Mouse (Mus musculus) heart, embryonic 16.5 days (tissue): ENCODE data around the gene Hes1. TPM values are rescaled to one million over a fixed set of nuclear protein-coding genes. Genes with fewer than 3 reads are reported as not detected.

ENCODE experiments used
- ATAC-seq: fragments of 200-750 bp; cut with Nextera tagmentation; replicated peaks from 2 replicates; pipeline ENCODE4 v1.8.0; 2017; ENCODE audit warnings: moderate number of reproducible peaks; ENCODE audit not compliant: insufficient read depth, low FRiP score; ENCODE audit errors: extremely low read depth
- H3K27ac ChIP-seq: fragments of 300-500 bp; sonication (generic); 2 replicates; pipeline ENCODE4 v1.5.1; 2014; ENCODE audit warnings: mild to moderate bottlenecking, low read length, control low read depth, moderate library complexity
- H3K27me3 ChIP-seq: fragments of 300-500 bp; sonication (generic); 2 replicates; pipeline ENCODE4 v1.6.1; 2014; ENCODE audit warnings: low read length, mixed read lengths; ENCODE audit not compliant: control insufficient read depth, insufficient read depth
- H3K36me3 ChIP-seq: fragments of 300-500 bp; sonication (generic); 2 replicates; pipeline ENCODE4 v1.6.1; 2014; ENCODE audit not compliant: control insufficient read depth, insufficient read depth
- H3K4me1 ChIP-seq: fragments of 300-500 bp; sonication (generic); 2 replicates; pipeline ENCODE4 v1.6.1; 2014; ENCODE audit warnings: low read length, mixed read lengths; ENCODE audit not compliant: control insufficient read depth, insufficient read depth
- H3K4me2 ChIP-seq: fragments of 300-500 bp; sonication (generic); 2 replicates; pipeline ENCODE4 v1.6.1; 2014; ENCODE audit warnings: low read depth, mild to moderate bottlenecking, control low read depth, low read length
- H3K4me3 ChIP-seq: fragments of 300-500 bp; sonication (generic); 2 replicates; pipeline ENCODE4 v1.5.1; 2014; ENCODE audit warnings: mild to moderate bottlenecking, control low read depth, low read length
- H3K9ac ChIP-seq: fragments of 300-500 bp; sonication (generic); 2 replicates; pipeline ENCODE4 v1.6.1; 2014; ENCODE audit warnings: low read length, control low read depth
- H3K9me3 ChIP-seq: fragments of 300-500 bp; sonication (generic); replicated peaks from 2 replicates; pipeline ENCODE4 v1.6.1; 2016; ENCODE audit warnings: low read length; ENCODE audit not compliant: control insufficient read depth
- WGBS: fragments of 180-500 bp; shearing (Covaris S2); extraction: QIAGEN DNeasy Blood & Tissue Kit; methylation state at CpG from one replicate; pipeline ENCODE4 v1.1.7; 2014; 5-methylcytosine and 5-hydroxymethylcytosine counted together
- polyA plus RNA-seq: library from polyadenylated mRNA; unstranded; fragments of >200 nt; fragmentation: Nextera tagmentation; extraction: Ambion mirVana; gene quantifications from 2 replicates; pipeline ENCODE4 v1.2.1, GENCODE M21; 2015

Hes1 gene
- polyA plus RNA-seq, 1 experiment from 2014 or later = 23.8 TPM

DNA sequence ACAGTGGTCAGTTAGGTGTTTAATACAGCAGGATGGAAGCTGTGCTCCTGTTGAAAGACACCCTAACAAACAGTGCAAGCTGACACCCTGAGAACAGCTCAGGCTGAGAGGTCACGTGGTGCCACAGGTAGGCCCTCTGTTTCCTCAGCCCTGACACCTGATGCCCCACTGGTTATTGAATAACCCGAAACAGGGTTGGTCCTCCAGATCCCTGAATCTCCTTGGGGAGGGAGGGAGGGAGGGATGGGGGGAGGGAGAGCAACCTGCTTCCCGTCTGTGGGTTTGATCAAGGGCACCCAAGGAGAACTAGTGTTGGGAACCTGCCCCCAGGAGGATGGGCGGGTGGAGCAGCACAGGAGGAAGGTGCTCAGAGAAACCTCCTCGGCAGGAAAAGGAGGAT lies 18.6 kb upstream of the Hes1 start:
- 58% methylated on average over 5 of the region's 5 CpGs for whole genome bisulfite sequencing
- no peaks in the 10 kb centered on the region for H3K36me3 ChIP-seq
- no peaks in the 10 kb centered on the region for H3K27me3 ChIP-seq
- no peaks in the 10 kb centered on the region for H3K9me3 ChIP-seq
- ATAC-seq = no peak
- H3K4me1 ChIP-seq = no peaks in the 10 kb centered on the region
- H3K9ac ChIP-seq = no peak overlapping the region
- no peak overlapping the region for H3K27ac ChIP-seq
- no peak overlapping the region for H3K4me2 ChIP-seq
- H3K4me3 ChIP-seq = no peak overlapping the region

DNA sequence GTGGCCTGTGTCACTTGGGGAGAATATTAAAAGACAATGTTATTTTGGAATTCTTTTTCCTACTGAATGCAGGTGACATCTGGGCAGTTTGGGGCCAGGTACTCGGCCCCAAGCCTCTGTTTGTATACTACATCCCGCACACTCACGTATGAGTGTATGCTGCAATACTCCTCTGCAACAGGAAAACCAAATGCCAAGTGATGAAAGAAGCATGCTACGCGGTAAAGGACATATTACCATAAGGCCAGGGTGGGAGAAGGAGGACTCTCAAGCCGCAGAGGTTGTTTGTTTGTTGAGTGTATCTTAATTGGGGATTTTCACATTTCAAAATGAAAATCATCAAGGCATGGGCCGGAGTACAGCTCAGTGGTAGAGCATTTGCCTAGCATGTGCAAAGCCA lies 17.2 kb upstream of the Hes1 start:
- Histone ChIP-seq H3K27me3 (no peaks in the 10 kb centered on the region), H3K4me2 (no peak overlapping the region), H3K9ac (no peak overlapping the region), H3K27ac (no peak overlapping the region), H3K36me3 (no peaks in the 10 kb centered on the region), H3K4me1 (no peaks in the 10 kb centered on the region), H3K4me3 (no peak overlapping the region), H3K9me3 (no peaks in the 10 kb centered on the region)
- WGBS = 79% methylated on average over 7 of the region's 7 CpGs
- no peak for ATAC-seq

DNA sequence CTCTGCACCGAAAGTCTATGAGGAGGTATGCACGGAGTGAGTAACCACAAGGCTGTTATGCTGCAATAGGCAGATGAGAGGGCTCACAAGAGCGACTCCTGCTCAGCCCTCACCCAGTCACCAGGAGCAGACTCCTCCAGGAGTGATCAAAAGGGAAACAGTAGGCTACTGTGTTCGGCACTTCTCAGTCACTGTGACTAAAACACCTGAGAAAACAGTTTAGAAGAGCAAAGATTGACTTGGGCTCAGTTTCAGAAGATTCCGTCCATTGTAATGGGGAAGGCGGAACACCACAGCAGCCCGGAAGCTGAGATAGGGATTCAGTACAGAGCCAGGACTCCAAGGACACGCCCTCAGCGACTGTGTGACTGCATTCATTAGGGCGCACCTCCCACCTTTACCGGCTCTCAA lies 16.8 kb upstream of the Hes1 start:
- no peaks in the 10 kb centered on the region for H3K36me3 ChIP-seq

DNA sequence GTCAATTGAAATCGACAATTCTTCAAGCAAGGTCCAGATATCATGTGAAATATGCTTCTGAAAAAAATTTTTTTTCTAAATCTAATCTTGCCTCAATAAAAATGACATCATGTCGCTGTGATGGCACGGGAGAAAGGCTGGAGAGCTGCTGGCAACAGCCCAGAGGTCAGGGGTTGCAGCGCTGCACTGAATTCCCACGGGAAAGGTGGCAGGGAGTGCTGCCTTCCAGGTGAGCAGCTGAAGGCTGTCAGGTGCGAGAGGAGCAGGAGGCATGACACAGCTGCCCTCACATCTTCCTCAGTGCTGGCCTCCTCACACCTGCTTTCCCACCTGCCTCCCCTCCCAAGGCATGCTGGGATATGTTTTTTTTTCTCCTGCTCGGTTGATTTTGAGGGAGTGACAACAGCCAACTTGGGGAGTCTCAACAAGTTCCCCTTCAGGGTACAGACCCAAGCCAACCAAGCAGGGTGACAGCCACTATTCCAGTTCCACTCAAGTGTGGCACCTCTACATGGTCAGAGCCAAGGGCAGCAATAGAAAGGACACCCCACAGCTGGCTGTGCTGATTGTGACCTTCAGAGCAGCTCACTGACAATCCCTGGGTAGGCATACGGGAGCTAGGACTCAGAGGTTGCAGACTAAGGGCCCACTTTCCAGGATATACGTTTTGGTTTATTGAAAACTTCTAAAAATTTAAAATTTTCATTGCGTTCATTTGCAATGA lies 13.3 kb upstream of the Hes1 start:
- H3K4me2 ChIP-seq = no peak overlapping the region
- H3K4me3 ChIP-seq = no peak overlapping the region
- no peaks in the 10 kb centered on the region for H3K36me3 ChIP-seq
- no peak for ATAC-seq
- no peak overlapping the region for H3K27ac ChIP-seq
- H3K9me3 ChIP-seq = no peaks in the 10 kb centered on the region
- WGBS = 63% methylated on average over 10 of the region's 10 CpGs
- H3K4me1 ChIP-seq = no peaks in the 10 kb centered on the region
- no peak overlapping the region for H3K9ac ChIP-seq
- H3K27me3 ChIP-seq = no peaks in the 10 kb centered on the region; the same call in 1 of the 2 replicates

More for the DNA sequence above, 16.8 kb upstream of the Hes1 start:
- no peaks in the 10 kb centered on the region for H3K9me3 ChIP-seq
- peak overlapping the region; percentile 13; the same call in 1 of the 2 replicates for H3K4me2 ChIP-seq
- H3K4me3 ChIP-seq = no peak overlapping the region
- no peaks in the 10 kb centered on the region for H3K27me3 ChIP-seq
- ATAC-seq = no peak
- H3K27ac ChIP-seq = no peak overlapping the region
- WGBS = 34% methylated on average over 11 of the region's 11 CpGs
- no peaks in the 10 kb centered on the region for H3K4me1 ChIP-seq
- no peak overlapping the region for H3K9ac ChIP-seq

DNA sequence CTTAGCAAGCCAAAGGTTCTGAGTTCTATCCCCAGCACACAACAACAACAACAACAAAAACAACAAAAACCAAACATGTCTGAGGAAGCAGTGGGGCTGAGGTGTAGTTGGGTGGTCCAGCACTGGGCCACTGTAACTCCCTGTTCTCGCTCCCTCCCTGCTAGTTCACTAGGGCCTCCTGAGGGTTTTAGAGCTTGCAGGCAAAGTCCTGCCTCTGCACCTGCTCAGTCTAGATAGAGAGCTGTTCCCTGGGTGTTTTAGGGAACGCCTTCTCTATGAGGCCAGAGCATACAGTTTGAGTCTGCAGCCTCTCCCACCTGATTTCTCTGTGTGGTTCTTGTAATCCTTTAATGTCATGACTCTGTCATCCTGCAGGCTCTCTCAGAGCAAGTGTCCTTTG lies 11.9 kb upstream of the Hes1 start:
- no peak overlapping the region for H3K27ac ChIP-seq

DNA sequence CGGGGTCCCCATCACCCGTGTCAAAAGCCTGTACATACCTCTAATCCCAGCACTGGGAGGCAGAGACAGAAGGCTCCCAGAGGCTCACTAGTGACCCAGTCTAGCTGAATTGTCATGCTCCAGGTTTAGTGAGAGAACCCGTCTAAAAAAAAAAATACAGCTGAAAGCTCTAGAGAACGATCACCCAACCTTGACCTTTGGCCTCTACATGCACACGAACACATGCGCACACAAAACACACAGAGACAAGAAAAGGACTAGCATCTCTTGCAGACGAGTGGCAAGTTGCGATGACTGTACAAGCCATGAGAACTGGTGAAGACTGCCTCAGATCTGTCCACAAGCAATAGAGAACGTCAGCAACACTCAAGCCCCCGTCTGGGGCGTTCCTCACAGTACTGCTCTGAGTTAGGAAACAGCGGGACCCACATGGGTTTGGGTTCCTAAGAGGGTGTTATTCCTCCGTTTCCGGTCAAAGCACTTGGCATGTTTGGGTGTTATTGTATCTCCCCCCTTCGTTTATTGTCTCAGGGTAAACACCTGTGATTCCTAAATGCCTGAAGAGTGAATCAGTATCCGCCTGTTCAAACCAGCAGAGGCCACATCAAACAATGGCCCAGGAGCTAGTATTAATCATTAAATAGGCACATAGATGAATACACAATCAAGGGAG lies 11.2 kb upstream of the Hes1 start:
- H3K4me2 ChIP-seq = no peak overlapping the region
- H3K36me3 ChIP-seq = no peaks in the 10 kb centered on the region
- no peaks in the 10 kb centered on the region for H3K9me3 ChIP-seq
- H3K27ac ChIP-seq = no peak overlapping the region
- no peaks in the 10 kb centered on the region; the same call in 1 of the 2 replicates for H3K27me3 ChIP-seq
- peaks cover 13% of the 10 kb centered on the region for H3K4me1 ChIP-seq
- H3K4me3 ChIP-seq = no peak overlapping the region
- no peak overlapping the region for H3K9ac ChIP-seq
- WGBS = 61% methylated on average over 16 of the region's 16 CpGs
- no peak for ATAC-seq

More for the DNA sequence above, 11.9 kb upstream of the Hes1 start:
- Histone ChIP-seq H3K4me2 (no peak overlapping the region), H3K36me3 (no peaks in the 10 kb centered on the region), H3K4me3 (no peak overlapping the region), H3K27me3 (no peaks in the 10 kb centered on the region; the same call in 1 of the 2 replicates), H3K9me3 (no peaks in the 10 kb centered on the region), H3K4me1 (peaks cover 6% of the 10 kb centered on the region), H3K9ac (no peak overlapping the region)
- WGBS = 74% methylated on average over 2 of the region's 2 CpGs
- ATAC-seq = no peak

DNA sequence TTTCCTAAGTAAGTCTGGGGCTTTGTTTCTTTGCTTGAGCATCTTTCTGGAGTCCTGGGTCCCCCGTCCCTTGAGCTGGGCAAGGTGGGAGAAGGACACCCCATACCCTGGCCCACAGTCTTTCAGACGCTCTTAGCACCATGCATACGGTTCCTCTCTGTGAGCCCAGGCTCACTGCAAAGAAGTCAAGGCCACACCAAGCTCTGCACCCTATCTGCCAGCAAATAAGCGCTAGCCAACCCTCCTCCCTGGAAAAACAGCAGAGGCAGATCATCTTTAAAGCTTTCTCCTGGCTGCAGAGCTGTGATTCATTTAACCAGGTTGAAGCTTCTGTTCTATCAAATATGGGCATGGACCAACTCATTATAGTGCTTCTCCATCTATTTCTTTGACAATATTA lies 9.6 kb upstream of the Hes1 start:
- no peak overlapping the region for H3K9ac ChIP-seq
- H3K4me1 ChIP-seq = peaks cover 27% of the 10 kb centered on the region
- no peak for ATAC-seq
- H3K36me3 ChIP-seq = no peaks in the 10 kb centered on the region
- 81% methylated on average over 4 of the region's 4 CpGs for WGBS
- no peaks in the 10 kb centered on the region; the same call in 1 of the 2 replicates for H3K27me3 ChIP-seq
- no peak overlapping the region for H3K27ac ChIP-seq
- no peak overlapping the region for H3K4me3 ChIP-seq
- no peaks in the 10 kb centered on the region for H3K9me3 ChIP-seq
- H3K4me2 ChIP-seq = no peak overlapping the region

DNA sequence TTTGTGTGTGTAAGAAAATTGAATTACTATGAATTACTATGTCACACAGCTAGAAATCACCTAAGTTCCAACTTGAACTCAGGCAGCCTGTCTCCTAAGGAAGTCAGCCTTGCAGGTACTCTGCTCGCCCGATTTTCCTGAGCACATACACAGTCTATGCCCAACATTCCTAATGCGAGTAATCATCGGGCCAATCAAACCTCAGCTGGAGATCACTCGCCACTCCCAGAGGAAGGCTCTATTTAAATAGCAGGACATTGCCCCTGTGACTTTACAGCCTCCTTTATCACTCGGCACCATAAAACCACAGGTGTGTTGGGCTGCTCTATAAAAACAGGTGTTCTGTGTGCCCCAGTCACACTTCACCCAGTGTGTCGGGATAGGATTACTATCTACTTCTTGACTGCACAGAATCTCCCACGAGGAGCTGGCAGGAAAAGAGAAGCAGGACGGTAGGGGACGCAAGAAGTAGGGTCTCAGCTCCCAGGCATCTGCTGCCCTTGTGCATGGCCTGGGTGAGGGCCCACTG lies 8.8 kb upstream of the Hes1 start:
- Histone ChIP-seq H3K4me3 (no peak overlapping the region), H3K9ac (no peak overlapping the region), H3K4me1 (peaks cover 36% of the 10 kb centered on the region), H3K27me3 (no peaks in the 10 kb centered on the region; the same call in 1 of the 2 replicates), H3K9me3 (no peaks in the 10 kb centered on the region), H3K27ac (no peak overlapping the region), H3K4me2 (no peak overlapping the region), H3K36me3 (no peaks in the 10 kb centered on the region)
- 64% methylated on average over 10 of the region's 10 CpGs for WGBS
- no peak for ATAC-seq

DNA sequence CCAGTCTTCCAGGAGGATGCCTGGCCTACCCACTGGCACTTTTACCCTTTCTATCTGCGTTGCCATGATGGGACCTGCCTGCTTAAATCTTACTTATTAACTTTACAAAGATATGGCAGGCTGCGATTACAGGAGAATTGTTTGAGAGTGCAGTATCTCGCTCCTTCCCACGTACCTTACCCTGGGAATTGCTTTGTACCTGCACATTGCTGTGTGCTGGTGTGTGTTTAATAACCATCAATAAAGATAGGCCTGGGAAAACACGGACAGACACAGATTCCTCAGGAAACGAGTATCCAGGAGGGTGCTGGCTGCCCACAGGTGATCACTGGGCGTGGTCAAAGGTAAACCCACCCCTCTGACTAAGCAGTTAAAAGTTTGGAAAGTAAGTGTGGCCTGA lies 8.3 kb upstream of the Hes1 start:
- peaks cover 41% of the 10 kb centered on the region for H3K4me1 ChIP-seq
- no peak overlapping the region for H3K4me2 ChIP-seq

More for the DNA sequence above, 8.3 kb upstream of the Hes1 start:
- Histone ChIP-seq H3K36me3 (no peaks in the 10 kb centered on the region), H3K9me3 (no peaks in the 10 kb centered on the region), H3K27me3 (no peaks in the 10 kb centered on the region; the same call in 1 of the 2 replicates), H3K4me3 (no peak overlapping the region), H3K9ac (no peak overlapping the region), H3K27ac (no peak overlapping the region)
- WGBS = 78% methylated on average over 7 of the region's 7 CpGs
- no peak for ATAC-seq
